Mouse (Mus musculus): ENCODE results near the gene Ppm1l.

Gene Ppm1l

GRCm38 (mm10) chr3:69333819-69334218 is 17.2 kb downstream of the Ppm1l start:
- in situ Hi-C loops (cut with MboI, MseI): no loop called here

- in situ Hi-C loops (cut with MboI, MseI): loop anchor here (5.0 kb wide), 1 partner anchor 88 kb away; no protein-coding TSS in a partner anchor
Observed at GRCm38 (mm10) chr3:69340486-69340885, 23.8 kb downstream of the Ppm1l start.

- in situ Hi-C loops (cut with MboI, MseI): loop anchor here (5.0 kb wide), 1 partner anchor 89 kb away; no protein-coding TSS in a partner anchor
Observed at GRCm38 (mm10) chr3:69340971-69341370, 24.3 kb downstream of the Ppm1l start.

- in situ Hi-C loops (cut with MboI, MseI): loop anchor here (5.0 kb wide), 1 partner anchor 89 kb away; no protein-coding TSS in a partner anchor
Observed at GRCm38 (mm10) chr3:69341514-69341913, 24.9 kb downstream of the Ppm1l start.

GRCm38 (mm10) chr3:69342247-69342921 is 25.7 kb downstream of the Ppm1l start:
- in situ Hi-C loops (cut with MboI, MseI): loop anchor here (5.0 kb wide), 1 partner anchor 90 kb away; no protein-coding TSS in a partner anchor

GRCm38 (mm10) chr3:69343124-69343523 is 26.5 kb downstream of the Ppm1l start:
- in situ Hi-C loops (cut with MboI, MseI): loop anchor here (5.0 kb wide), 1 partner anchor 91 kb away; no protein-coding TSS in a partner anchor

GRCm38 (mm10) chr3:69346514-69346913 is 29.9 kb downstream of the Ppm1l start:
- in situ Hi-C loops (cut with MboI, MseI): no loop called here

GRCm38 (mm10) chr3:69348197-69348920 is 31.7 kb downstream of the Ppm1l start:
- in situ Hi-C loops (cut with MboI, MseI): no loop called here

- in situ Hi-C loops (cut with MboI, MseI): no loop called here
Observed at GRCm38 (mm10) chr3:69348921-69349237, 32.2 kb downstream of the Ppm1l start.

GRCm38 (mm10) chr3:69349973-69350372 is 33.3 kb downstream of the Ppm1l start:
- in situ Hi-C loops (cut with MboI, MseI): no loop called here

GRCm38 (mm10) chr3:69352194-69352593 is 35.5 kb downstream of the Ppm1l start:
- in situ Hi-C loops (cut with MboI, MseI): no loop called here

GRCm38 (mm10) chr3:69354681-69355080 is 38.0 kb downstream of the Ppm1l start:
- in situ Hi-C loops (cut with MboI, MseI): no loop called here

- in situ Hi-C loops (cut with MboI, MseI): no loop called here
Observed at GRCm38 (mm10) chr3:69356078-69356665, 39.5 kb downstream of the Ppm1l start.

- in situ Hi-C loops (cut with MboI, MseI): no loop called here
Observed at GRCm38 (mm10) chr3:69356781-69357180, 40.1 kb downstream of the Ppm1l start.

GRCm38 (mm10) chr3:69357897-69358619 is 41.4 kb downstream of the Ppm1l start:
- in situ Hi-C loops (cut with MboI, MseI): no loop called here

GRCm38 (mm10) chr3:69358620-69358964 is 41.9 kb downstream of the Ppm1l start:
- in situ Hi-C loops (cut with MboI, MseI): no loop called here

- in situ Hi-C loops (cut with MboI, MseI): loop anchor here (10.0 kb wide), 1 partner anchor 344 kb away; no protein-coding TSS in a partner anchor
Observed at GRCm38 (mm10) chr3:69360263-69360895, 43.7 kb downstream of the Ppm1l start.

- in situ Hi-C loops (cut with MboI, MseI): loop anchor here (10.0 kb wide), 1 partner anchor 343 kb away; no protein-coding TSS in a partner anchor
Observed at GRCm38 (mm10) chr3:69361487-69362349, 45.1 kb downstream of the Ppm1l start.

GRCm38 (mm10) chr3:69362350-69362790 is 45.7 kb downstream of the Ppm1l start:
- in situ Hi-C loops (cut with MboI, MseI): loop anchor here (10.0 kb wide), 1 partner anchor 342 kb away; no protein-coding TSS in a partner anchor

GRCm38 (mm10) chr3:69362906-69363305 is 46.2 kb downstream of the Ppm1l start:
- in situ Hi-C loops (cut with MboI, MseI): loop anchor here (10.0 kb wide), 1 partner anchor 342 kb away; no protein-coding TSS in a partner anchor
